Mouse (Mus musculus): ENCODE measurements at regions not wholly inside any gene's neighbourhood (a gene's known extent, or its start where the extent isn't known, plus 50 kb on each side); places are given as distances from the start of the nearest gene placed in this dataset.

- H3K27ac ChIP-seq (ENCODE audit: insufficient read depth, low read depth, low read length) = no peak overlapping the region
- no peak overlapping the region for H3K4me3 ChIP-seq (ENCODE audit: low read depth, low read length)
- 61% methylated on average over 5 of the region's 5 CpGs for WGBS
- H3K4me1 ChIP-seq (ENCODE audit: control insufficient read depth, insufficient read depth, insufficient read length, low read length) = no peaks in the 10 kb centered on the region
- no peaks in the 10 kb centered on the region for H3K27me3 ChIP-seq (ENCODE audit: control insufficient read depth, insufficient read depth, low read length)
- H3K36me3 ChIP-seq (ENCODE audit: control insufficient read depth, insufficient read depth, low read length) = no peaks in the 10 kb centered on the region
- TF ChIP-seq CTCF (IDR thresholded peaks at IDR 0.05; ENCODE audit: extremely low read depth, insufficient read length, insufficient replicate concordance, low read depth, low read length) (no peak), POLR2A (IDR thresholded peaks at IDR 0.05; ENCODE audit: low read depth, low read length) (no peak)
Measured at GRCm38 (mm10) chr15:51536317-51536716, 2348.4 kb upstream of the Gm7489 start.

- Histone ChIP-seq H3K36me3 (ENCODE audit: control insufficient read depth, insufficient read depth, low read length) (no peaks in the 10 kb centered on the region), H3K4me1 (ENCODE audit: control insufficient read depth, insufficient read depth, insufficient read length, low read length) (no peaks in the 10 kb centered on the region), H3K4me3 (ENCODE audit: low read depth, low read length) (no peak overlapping the region), H3K27me3 (ENCODE audit: control insufficient read depth, insufficient read depth, low read length) (no peaks in the 10 kb centered on the region), H3K27ac (ENCODE audit: insufficient read depth, low read depth, low read length) (no peak overlapping the region)
- TF ChIP-seq CTCF (IDR thresholded peaks at IDR 0.05; ENCODE audit: extremely low read depth, insufficient read length, insufficient replicate concordance, low read depth, low read length) (no peak), POLR2A (IDR thresholded peaks at IDR 0.05; ENCODE audit: low read depth, low read length) (no peak)
- 75% methylated on average over 4 of the region's 4 CpGs for WGBS
Measured at GRCm38 (mm10) chr15:51551216-51551775, 2333.4 kb upstream of the Gm7489 start.

- H3K4me1 ChIP-seq (ENCODE audit: control insufficient read depth, insufficient read depth, insufficient read length, low read length) = no peaks in the 10 kb centered on the region
- no peaks in the 10 kb centered on the region for H3K27me3 ChIP-seq (ENCODE audit: control insufficient read depth, insufficient read depth, low read length)
Measured at GRCm38 (mm10) chr15:51558215-51558614, 2326.5 kb upstream of the Gm7489 start.

GRCm38 (mm10) chr15:51565543-51565942 is 2319.2 kb upstream of the Gm7489 start:
- TF ChIP-seq CTCF (IDR thresholded peaks at IDR 0.05; ENCODE audit: extremely low read depth, insufficient read length, insufficient replicate concordance, low read depth, low read length) (no peak), POLR2A (IDR thresholded peaks at IDR 0.05; ENCODE audit: low read depth, low read length) (no peak)
- WGBS = 70% methylated on average over 3 of the region's 3 CpGs
- Histone ChIP-seq H3K27ac (ENCODE audit: insufficient read depth, low read depth, low read length) (no peak overlapping the region), H3K4me3 (ENCODE audit: low read depth, low read length) (no peak overlapping the region), H3K36me3 (ENCODE audit: control insufficient read depth, insufficient read depth, low read length) (no peaks in the 10 kb centered on the region), H3K27me3 (ENCODE audit: control insufficient read depth, insufficient read depth, low read length) (no peaks in the 10 kb centered on the region), H3K4me1 (ENCODE audit: control insufficient read depth, insufficient read depth, insufficient read length, low read length) (no peaks in the 10 kb centered on the region)

More at GRCm38 (mm10) chr15:51558215-51558614, 2326.5 kb upstream of the Gm7489 start:
- TF ChIP-seq CTCF (IDR thresholded peaks at IDR 0.05; ENCODE audit: extremely low read depth, insufficient read length, insufficient replicate concordance, low read depth, low read length) = no peak
- no peak for TF ChIP-seq POLR2A (IDR thresholded peaks at IDR 0.05; ENCODE audit: low read depth, low read length)
- Histone ChIP-seq H3K36me3 (ENCODE audit: control insufficient read depth, insufficient read depth, low read length) (no peaks in the 10 kb centered on the region), H3K27ac (ENCODE audit: insufficient read depth, low read depth, low read length) (no peak overlapping the region), H3K4me3 (ENCODE audit: low read depth, low read length) (no peak overlapping the region)

GRCm38 (mm10) chr15:51570631-51571030 is 2314.1 kb upstream of the Gm7489 start:
- Histone ChIP-seq H3K4me3 (ENCODE audit: low read depth, low read length) (no peak overlapping the region), H3K27ac (ENCODE audit: insufficient read depth, low read depth, low read length) (no peak overlapping the region), H3K4me1 (ENCODE audit: control insufficient read depth, insufficient read depth, insufficient read length, low read length) (no peaks in the 10 kb centered on the region), H3K27me3 (ENCODE audit: control insufficient read depth, insufficient read depth, low read length) (no peaks in the 10 kb centered on the region), H3K36me3 (ENCODE audit: control insufficient read depth, insufficient read depth, low read length) (no peaks in the 10 kb centered on the region)
- WGBS = 98% methylated on average over 1 of the region's 1 CpGs
- TF ChIP-seq POLR2A (IDR thresholded peaks at IDR 0.05; ENCODE audit: low read depth, low read length) = no peak

GRCm38 (mm10) chr15:51574538-51575105 is 2310.1 kb upstream of the Gm7489 start:
- no peak overlapping the region for H3K4me3 ChIP-seq (ENCODE audit: low read depth, low read length)
- no peaks in the 10 kb centered on the region for H3K27me3 ChIP-seq (ENCODE audit: control insufficient read depth, insufficient read depth, low read length)
- 68% methylated on average over 8 of the region's 8 CpGs for WGBS
- H3K36me3 ChIP-seq (ENCODE audit: control insufficient read depth, insufficient read depth, low read length) = no peaks in the 10 kb centered on the region
- no peaks in the 10 kb centered on the region for H3K4me1 ChIP-seq (ENCODE audit: control insufficient read depth, insufficient read depth, insufficient read length, low read length)
- H3K27ac ChIP-seq (ENCODE audit: insufficient read depth, low read depth, low read length) = no peak overlapping the region
- TF ChIP-seq CTCF (IDR thresholded peaks at IDR 0.05; ENCODE audit: extremely low read depth, insufficient read length, insufficient replicate concordance, low read depth, low read length) (no peak), POLR2A (IDR thresholded peaks at IDR 0.05; ENCODE audit: low read depth, low read length) (no peak)

- TF ChIP-seq CTCF (IDR thresholded peaks at IDR 0.05; ENCODE audit: extremely low read depth, insufficient read length, insufficient replicate concordance, low read depth, low read length) (no peak), POLR2A (IDR thresholded peaks at IDR 0.05; ENCODE audit: low read depth, low read length) (no peak)
- Histone ChIP-seq H3K4me1 (ENCODE audit: control insufficient read depth, insufficient read depth, insufficient read length, low read length) (no peaks in the 10 kb centered on the region), H3K4me3 (ENCODE audit: low read depth, low read length) (no peak overlapping the region), H3K36me3 (ENCODE audit: control insufficient read depth, insufficient read depth, low read length) (no peaks in the 10 kb centered on the region), H3K27me3 (ENCODE audit: control insufficient read depth, insufficient read depth, low read length) (no peaks in the 10 kb centered on the region), H3K27ac (ENCODE audit: insufficient read depth, low read depth, low read length) (no peak overlapping the region)
- 73% methylated on average over 1 of the region's 1 CpGs for WGBS
Measured at GRCm38 (mm10) chr15:51583636-51584035, 2301.1 kb upstream of the Gm7489 start.

All from small intestine, adult 2 months (tissue).